Mouse (Mus musculus): ENCODE measurements at regions not wholly inside any gene's neighbourhood (a gene's known extent, or its start where the extent isn't known, plus 50 kb on each side); places are given as distances from the start of the nearest gene placed in this dataset.

DNA sequence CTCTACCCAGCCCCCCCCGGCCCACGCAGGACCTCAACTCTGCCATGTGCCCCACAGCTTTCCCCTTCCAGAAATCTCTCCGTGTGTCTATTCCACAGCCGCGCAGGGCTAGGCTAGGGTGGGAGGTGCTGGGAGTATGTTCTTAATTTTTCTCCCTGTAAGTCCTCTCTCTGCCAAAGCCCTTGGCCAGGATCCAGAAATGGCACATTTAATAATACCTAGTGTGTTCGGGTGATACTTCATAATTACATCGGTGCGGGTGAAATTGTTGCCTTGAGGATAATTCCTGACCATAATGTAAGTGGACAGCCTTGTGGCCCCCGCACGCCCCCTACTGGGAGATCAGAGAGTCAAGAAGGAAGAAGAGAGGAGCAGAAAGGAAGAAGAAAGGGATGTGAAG lies 1093.5 kb downstream of the Mrps31 start:
- peak; percentile 54 for DNase-seq (ENCODE audit: extremely low spot score, low spot score)

- no peak for DNase-seq (ENCODE audit: extremely low spot score, low spot score)
These were observed 1094.1 kb downstream of the Mrps31 start for GRCm38 (mm10) chr8:23505216-23505615.

GRCm38 (mm10) chr8:23505966-23506365 lies 1094.8 kb downstream of the Mrps31 start:
- DNase-seq (ENCODE audit: extremely low spot score, low spot score): no peak

DNA sequence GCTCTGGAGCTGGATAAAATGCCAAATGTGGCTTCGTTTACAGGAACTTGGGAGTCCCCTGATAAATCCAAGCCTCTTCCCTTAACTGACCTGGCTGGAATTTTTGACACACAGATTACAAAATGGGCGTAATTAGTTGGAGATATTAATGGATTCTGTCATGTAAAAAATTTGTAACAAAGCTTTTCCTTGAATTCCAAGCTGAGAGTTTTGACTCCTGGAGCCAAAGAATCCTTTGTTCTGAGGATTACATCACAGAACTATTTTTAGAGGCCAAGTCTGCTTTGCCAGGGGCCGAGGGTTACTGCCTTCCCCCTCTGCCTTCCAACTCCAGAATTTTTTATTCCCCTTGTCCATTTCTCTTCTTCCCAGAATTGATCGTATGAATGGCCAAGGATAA lies 1096.5 kb downstream of the Mrps31 start:
- DNase-seq (ENCODE audit: extremely low spot score, low spot score): no peak

DNA sequence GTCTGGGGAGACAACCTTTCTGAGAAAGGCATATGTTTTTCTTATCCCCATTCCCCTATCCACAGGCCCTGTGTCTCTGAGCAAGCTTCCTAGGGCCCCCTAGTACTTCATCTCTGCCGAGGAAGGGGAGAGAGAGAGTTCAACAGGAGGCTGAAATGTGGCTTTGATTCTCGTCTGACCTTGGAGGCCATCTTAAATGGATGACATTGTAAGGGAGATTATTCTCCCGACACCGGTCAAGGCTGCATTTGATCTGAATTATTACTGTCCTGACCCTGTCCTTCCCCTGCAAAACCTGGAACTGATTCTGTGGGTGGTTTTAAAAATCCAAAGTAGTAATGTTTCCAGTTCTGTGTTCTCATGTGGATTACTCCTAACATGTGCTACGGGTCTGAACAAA lies 1098.9 kb downstream of the Mrps31 start:
- peak; percentile 19 for DNase-seq (ENCODE audit: extremely low spot score, low spot score)

GRCm38 (mm10) chr8:23510561-23510960 lies 1099.4 kb downstream of the Mrps31 start:
- no peak for DNase-seq (ENCODE audit: extremely low spot score, low spot score)

GRCm38 (mm10) chr8:23511264-23511663 lies 1100.1 kb downstream of the Mrps31 start:
- DNase-seq (ENCODE audit: extremely low spot score, low spot score): no peak

- no peak for DNase-seq (ENCODE audit: extremely low spot score, low spot score)
These were observed 1100.6 kb downstream of the Mrps31 start for GRCm38 (mm10) chr8:23511792-23512191.

- no peak for DNase-seq (ENCODE audit: extremely low spot score, low spot score)
These were observed 1105.3 kb downstream of the Mrps31 start for GRCm38 (mm10) chr8:23516469-23516868.

- DNase-seq (ENCODE audit: extremely low spot score, low spot score): peak; percentile 65
These were observed 1120.5 kb downstream of the Mrps31 start for GRCm38 (mm10) chr8:23531551-23532142.

DNA sequence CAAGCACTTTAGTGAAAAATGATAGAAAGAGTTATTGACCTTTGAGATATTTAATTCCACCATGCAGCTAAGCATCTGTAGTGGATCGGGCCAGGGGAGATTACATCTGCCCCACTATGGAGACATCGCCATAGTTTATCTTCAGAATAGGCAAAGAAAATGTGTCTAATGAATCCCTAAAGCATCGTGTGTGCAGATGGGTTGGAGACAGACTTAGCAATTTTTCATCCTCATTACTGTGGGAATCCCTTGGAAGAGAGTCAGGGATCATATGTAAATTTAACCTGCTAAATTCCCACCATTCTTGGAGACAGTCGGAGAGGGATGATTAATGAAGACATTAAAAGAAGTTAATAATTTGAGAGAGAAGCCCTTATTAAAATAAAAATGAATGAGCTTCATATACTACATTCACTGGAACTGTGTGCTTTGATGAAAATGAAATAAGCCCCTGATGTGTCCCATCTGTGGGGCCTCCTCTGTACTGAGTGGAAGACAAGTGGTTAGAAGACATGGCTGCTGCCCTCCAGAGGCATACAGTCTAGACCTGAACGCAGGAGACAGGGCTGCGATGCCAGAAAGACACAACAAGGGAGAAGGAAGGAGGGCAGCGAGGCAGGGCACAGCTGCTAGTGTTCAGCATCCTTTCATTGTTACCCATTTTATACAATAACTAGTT lies 1126.7 kb downstream of the Mrps31 start:
- DNase-seq (ENCODE audit: extremely low spot score, low spot score): no peak

DNA sequence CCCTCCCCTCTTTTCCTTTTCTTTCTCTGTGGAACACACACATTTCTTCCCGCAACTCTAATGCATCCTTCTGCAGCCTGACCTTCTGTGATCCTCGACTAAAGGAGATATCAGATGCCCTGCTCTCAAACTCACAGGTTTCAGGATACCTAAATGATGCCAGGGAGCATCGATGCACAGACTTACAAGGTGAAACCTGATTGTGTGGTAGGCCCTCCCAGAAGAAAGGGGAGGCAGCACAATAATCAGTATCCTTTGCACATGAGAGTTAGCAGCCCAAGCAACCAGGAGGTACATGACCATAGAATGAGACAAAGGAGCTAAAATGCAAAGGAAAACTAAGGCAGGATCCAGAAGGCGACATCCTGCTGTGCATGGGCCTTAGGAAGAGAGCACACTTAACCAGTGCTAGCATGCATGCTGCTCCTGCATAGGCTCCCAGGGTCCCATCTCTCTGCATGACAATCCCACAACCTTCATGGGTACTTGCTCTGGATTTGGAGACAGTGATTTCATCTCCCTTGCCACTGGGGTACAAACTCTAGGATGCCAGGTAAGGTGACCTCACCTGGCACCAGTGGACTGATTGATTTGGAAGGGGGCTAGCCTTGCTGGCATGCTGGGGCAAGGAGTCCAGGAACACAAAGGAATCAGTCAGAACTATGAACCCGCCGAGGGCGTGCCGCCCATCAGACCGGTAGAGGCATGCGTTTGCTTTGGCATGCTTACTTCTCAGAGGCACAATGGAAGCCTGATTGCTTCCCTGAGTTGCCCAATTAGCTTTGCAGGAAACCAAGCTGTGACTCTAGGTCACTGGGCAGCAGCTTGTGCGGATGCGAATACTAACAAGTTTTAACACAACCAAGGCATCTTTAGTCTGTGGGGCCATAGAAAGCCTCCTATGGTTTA lies 1142.7 kb downstream of the Mrps31 start:
- no peak for DNase-seq (ENCODE audit: extremely low spot score, low spot score)

GRCm38 (mm10) chr8:23560836-23561235 lies 1149.7 kb downstream of the Mrps31 start:
- DNase-seq (ENCODE audit: extremely low spot score, low spot score): no peak

- DNase-seq (ENCODE audit: extremely low spot score, low spot score): no peak
These were observed 1150.7 kb downstream of the Mrps31 start for GRCm38 (mm10) chr8:23561683-23562385.

DNA sequence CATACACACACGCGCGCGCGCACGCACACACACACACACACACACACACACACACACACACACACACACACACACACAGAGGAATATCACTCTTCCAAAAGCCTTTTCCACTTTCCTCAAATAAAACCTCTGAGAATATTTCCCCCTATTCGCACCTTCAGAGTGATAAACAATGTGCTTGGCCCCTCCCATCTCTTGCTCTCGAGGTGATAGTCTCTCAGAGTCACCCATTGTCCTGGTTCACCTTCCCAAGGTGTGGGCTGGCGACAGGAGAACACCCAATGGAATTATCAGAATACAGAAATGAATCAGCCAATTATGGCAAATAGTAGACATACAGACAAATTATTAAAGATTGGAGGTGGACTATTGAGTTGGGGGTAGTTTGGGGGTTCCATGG lies 1151.3 kb downstream of the Mrps31 start:
- DNase-seq (ENCODE audit: extremely low spot score, low spot score): no peak

GRCm38 (mm10) chr8:23563065-23564020 lies 1152.2 kb downstream of the Mrps31 start:
- DNase-seq (ENCODE audit: extremely low spot score, low spot score): peak; percentile 23

- no peak for DNase-seq (ENCODE audit: extremely low spot score, low spot score)
These were observed 1156.7 kb downstream of the Mrps31 start for GRCm38 (mm10) chr8:23567906-23568305.

- no peak for DNase-seq (ENCODE audit: extremely low spot score, low spot score)
These were observed 1154.3 kb downstream of the Adam3 start for GRCm38 (mm10) chr8:23571338-23571737.

GRCm38 (mm10) chr8:23580106-23580505 lies 1145.5 kb downstream of the Adam3 start:
- no peak for DNase-seq (ENCODE audit: extremely low spot score, low spot score)

- no peak for DNase-seq (ENCODE audit: extremely low spot score, low spot score)
These were observed 1145.0 kb downstream of the Adam3 start for GRCm38 (mm10) chr8:23580701-23581100.

Measured in neural tube, embryonic 10.5 days (tissue).